Mouse (Mus musculus) right cerebral cortex, adult 2 months (tissue): ENCODE data around the gene Pros1.

Experiments
- DNase-seq, 2 experiments: peaks; one replicate each; pipeline ENCODE4 v3.0.0; 2021 to 2022; ENCODE audit warnings: low spot score in 2 of 2

Gene Pros1

GRCm38 (mm10) chr16:62854191-62855068 lies at the start of gene Pros1:
Gene Pros1 (plus strand): TSS chr16:62854307.
- peak; percentile 29 to 31 for DNase-seq

- no peak for DNase-seq
These were observed 49.5 kb upstream of the Pros1 start for GRCm38 (mm10) chr16:62804621-62805020.

- DNase-seq, result no peak
These were observed 46.7 kb upstream of the Pros1 start for GRCm38 (mm10) chr16:62807249-62807979.

- DNase-seq, result no peak
These were observed 43.3 kb upstream of the Pros1 start for GRCm38 (mm10) chr16:62810855-62811254.

GRCm38 (mm10) chr16:62813790-62814189 lies 40.3 kb upstream of the Pros1 start:
- no peak for DNase-seq

- DNase-seq, result no peak
These were observed 39.6 kb upstream of the Pros1 start, which contains the start of gene Stx19 for GRCm38 (mm10) chr16:62814491-62814890. Gene Stx19 (plus strand): TSS chr16:62814676.

GRCm38 (mm10) chr16:62822472-62822871 lies 31.6 kb upstream of the Pros1 start:
- no peak for DNase-seq

GRCm38 (mm10) chr16:62826156-62827001 lies 27.7 kb upstream of the Pros1 start:
- no peak for DNase-seq

GRCm38 (mm10) chr16:62832027-62832426 lies 22.1 kb upstream of the Pros1 start:
- no peak for DNase-seq

- DNase-seq, result peak in 1 of 2 experiments; percentile 24
These were observed 21.6 kb upstream of the Pros1 start for GRCm38 (mm10) chr16:62832481-62832880.

GRCm38 (mm10) chr16:62834016-62834735 lies 19.9 kb upstream of the Pros1 start:
- DNase-seq, result no peak

- DNase-seq, result no peak
These were observed 8.8 kb upstream of the Pros1 start for GRCm38 (mm10) chr16:62845341-62845740.

GRCm38 (mm10) chr16:62846498-62847312 lies 7.4 kb upstream of the Pros1 start, which contains the start of gene Arl13b:
Gene Arl13b (minus strand): TSS chr16:62847040.
- peak; percentile 92 to 94 for DNase-seq

- no peak for DNase-seq
These were observed 1.4 kb upstream of the Pros1 start for GRCm38 (mm10) chr16:62852464-62853252.

GRCm38 (mm10) chr16:62853611-62854126 lies 438 bp upstream of the Pros1 start:
- DNase-seq, result no peak

- no peak for DNase-seq
These were observed 1.3 kb downstream of the Pros1 start for GRCm38 (mm10) chr16:62855385-62855784.

GRCm38 (mm10) chr16:62856273-62856672 lies 2.2 kb downstream of the Pros1 start:
- DNase-seq, result no peak

GRCm38 (mm10) chr16:62857498-62857897 lies 3.4 kb downstream of the Pros1 start:
- no peak for DNase-seq

- DNase-seq, result peak; percentile 11 to 33
These were observed 3.9 kb downstream of the Pros1 start for GRCm38 (mm10) chr16:62858018-62858417.
